15 mouse cellular contexts compared by ENCODE assay signal in the genomic region with DNA sequence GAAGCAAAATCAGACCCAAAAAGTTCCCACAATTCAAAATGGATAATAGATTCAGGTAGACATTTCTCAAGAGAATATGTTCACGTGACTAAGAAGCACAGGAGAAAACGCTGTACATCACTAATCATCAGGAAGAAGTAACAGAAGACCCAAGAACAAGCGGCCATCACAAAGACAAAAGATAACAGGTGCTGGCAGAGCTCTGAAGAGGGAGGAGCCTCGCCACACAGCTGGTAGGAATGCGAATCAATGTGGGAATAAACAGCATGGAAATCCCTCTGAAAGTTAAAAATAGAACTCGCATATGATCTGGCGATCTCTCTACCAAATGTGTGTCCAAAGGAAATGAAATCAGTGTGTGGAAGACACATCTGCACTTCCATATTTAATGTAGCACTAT.
"Had no signal": no experiment of that assay in that cellular context is flagged by ENCODE, and none has a peak within 500 bp of the region (broad histone marks: within the 10 kb centered on the region; RNA-seq: fewer than 3 reads in every experiment).

No protein-coding gene starts in this region.

- H3K4me1 ChIP-seq: midbrain, embryonic 12.5 days; neural tube, embryonic 12.5 days; stomach, embryonic 15.5 days had no signal

- H3K27ac ChIP-seq: midbrain, embryonic 10.5 days; midbrain, embryonic 12.5 days; neural tube, embryonic 12.5 days; stomach, embryonic 15.5 days; stomach, postnatal 0 days had no signal

- H3K9ac ChIP-seq: lung, embryonic 14.5 days; midbrain, embryonic 12.5 days; neural tube, embryonic 12.5 days; stomach, embryonic 15.5 days had no signal

- DNase-seq: lung, adult 18-20 months; lung, embryonic 14.5 days; lung, postnatal 10 days; lung, postnatal 4 days; midbrain, embryonic 14.5 days; right cerebral cortex, postnatal 14 days; thymus, adult 2 months; thymus, postnatal 25 days; thymus, postnatal 4 days had no signal

- H3K36me3 ChIP-seq: midbrain, embryonic 10.5 days; midbrain, embryonic 12.5 days; neural tube, embryonic 12.5 days; stomach, embryonic 15.5 days had no signal

- H3K4me2 ChIP-seq: lung, embryonic 14.5 days; midbrain, embryonic 12.5 days; neural tube, embryonic 12.5 days; stomach, embryonic 15.5 days had no signal

- H3K4me3 ChIP-seq: midbrain, embryonic 10.5 days; midbrain, embryonic 12.5 days; neural tube, embryonic 12.5 days; stomach, embryonic 15.5 days had no signal

- H3K9me3 ChIP-seq: midbrain, embryonic 10.5 days; midbrain, embryonic 12.5 days; neural tube, embryonic 12.5 days; stomach, embryonic 15.5 days had no signal

- ATAC-seq: midbrain, embryonic 16.5 days had no signal

- H3K27me3 ChIP-seq: midbrain, embryonic 12.5 days; neural tube, embryonic 12.5 days; stomach, embryonic 15.5 days had no signal
